Mouse (Mus musculus): ENCODE measurements at regions not wholly inside any gene's neighbourhood (a gene's known extent, or its start where the extent isn't known, plus 50 kb on each side); places are given as distances from the start of the nearest gene placed in this dataset.

DNA sequence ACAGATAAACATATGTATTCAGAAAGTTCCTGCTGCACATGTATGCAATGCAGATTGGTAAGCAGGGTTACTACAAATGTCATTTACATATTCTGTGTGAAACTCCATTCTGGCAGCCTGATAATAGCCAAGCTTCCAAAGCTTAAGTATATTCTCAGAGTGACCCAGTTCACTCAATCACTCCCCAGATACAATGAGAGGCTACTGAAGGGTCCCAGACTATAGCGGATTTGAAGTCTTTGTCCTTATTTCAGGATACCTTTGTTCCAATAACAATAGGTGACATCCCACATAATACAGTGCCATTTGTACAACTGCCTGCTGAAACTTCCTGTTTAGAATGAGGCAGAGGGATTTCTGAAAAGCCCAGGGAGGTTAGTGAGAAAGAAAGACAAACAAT is 132.5 kb upstream of the Klf6 start:
- TF ChIP-seq MYB (IDR thresholded peaks at IDR 0.05; ENCODE audit: low read depth, low read length) (no peak), BHLHE40 (IDR thresholded peaks at IDR 0.05; ENCODE audit: borderline replicate concordance, low read depth, low read length) (no peak), ZKSCAN1 (IDR thresholded peaks at IDR 0.05; ENCODE audit: low read depth, low read length) (no peak), ZNF384 (IDR thresholded peaks at IDR 0.05; ENCODE audit: low read depth, low read length) (no peak), ELF1 (IDR thresholded peaks at IDR 0.05; ENCODE audit: low read depth, low read length) (no peak), TCF12 (IDR thresholded peaks at IDR 0.05; ENCODE audit: low read depth, low read length) (no peak), NELFE (IDR thresholded peaks at IDR 0.05; ENCODE audit: low read depth, low read length) (no peak), TBP (IDR thresholded peaks at IDR 0.05; ENCODE audit: low read depth, low read length) (no peak), ZMIZ1 (IDR thresholded peaks at IDR 0.05; ENCODE audit: low read depth, low read length) (no peak), HCFC1 (IDR thresholded peaks at IDR 0.05; ENCODE audit: low read depth, low read length) (no peak), GATA1 (IDR thresholded peaks at IDR 0.05; ENCODE audit: low read depth, low read length) (no peak)

GRCm38 (mm10) chr13:5729426-5730068 is 131.7 kb upstream of the Klf6 start:
- Histone ChIP-seq H3K9me3 (replicated peaks; ENCODE audit: insufficient read depth, low read length) (no peaks in the 10 kb centered on the region), H3K27me3 (ENCODE audit: control insufficient read depth in 1 of 2, insufficient read depth in 2 of 2, low read length in 2 of 2) (no peaks in the 10 kb centered on the region), H3K36me3 (ENCODE audit: control insufficient read depth in 1 of 2, insufficient read depth in 2 of 2, low read length in 2 of 2) (no peaks in the 10 kb centered on the region), H3K27ac (ENCODE audit: control insufficient read depth, low read depth, low read length) (no peak overlapping the region), H3K79me2 (ENCODE audit: control insufficient read depth, insufficient read depth, low read length, poor library complexity) (no peaks in the 10 kb centered on the region), H3K9ac (ENCODE audit: control insufficient read depth, low read depth, low read length, poor library complexity, severe bottlenecking) (no peak overlapping the region), H3K4me1 (ENCODE audit: control insufficient read depth in 1 of 2, insufficient read depth in 2 of 2, low read length in 2 of 2) (no peaks in the 10 kb centered on the region), H3K4me3 (ENCODE audit: control insufficient read depth in 1 of 2, insufficient read depth in 1 of 2, low read depth in 2 of 2, low read length in 2 of 2) (no peak overlapping the region)
- DNase-seq (ENCODE audit: low read depth, low spot score) = no peak
- TF ChIP-seq EP300 (IDR thresholded peaks at IDR 0.05; ENCODE audit: low read depth in 1 of 2, low read length in 2 of 2) (no peak), ZKSCAN1 (IDR thresholded peaks at IDR 0.05; ENCODE audit: low read depth, low read length) (no peak), RCOR1 (IDR thresholded peaks at IDR 0.05; ENCODE audit: low read depth, low read length) (no peak)

More for the DNA sequence above, 132.5 kb upstream of the Klf6 start:
- no peak overlapping the region for H3K9ac ChIP-seq (ENCODE audit: control insufficient read depth, low read depth, low read length, poor library complexity, severe bottlenecking)
- no peaks in the 10 kb centered on the region for H3K79me2 ChIP-seq (ENCODE audit: control insufficient read depth, insufficient read depth, low read length, poor library complexity)
- no peaks in the 10 kb centered on the region for H3K4me1 ChIP-seq (ENCODE audit: control insufficient read depth in 1 of 2, insufficient read depth in 2 of 2, low read length in 2 of 2)
- no peak for DNase-seq (ENCODE audit: low read depth, low spot score)
- no peaks in the 10 kb centered on the region for H3K9me3 ChIP-seq (replicated peaks; ENCODE audit: insufficient read depth, low read length)
- no peaks in the 10 kb centered on the region for H3K27me3 ChIP-seq (ENCODE audit: control insufficient read depth in 1 of 2, insufficient read depth in 2 of 2, low read length in 2 of 2)
- H3K27ac ChIP-seq (ENCODE audit: control insufficient read depth, low read depth, low read length) = no peak overlapping the region
- H3K4me3 ChIP-seq (ENCODE audit: control insufficient read depth in 1 of 2, insufficient read depth in 1 of 2, low read depth in 2 of 2, low read length in 2 of 2) = no peak overlapping the region
- no peaks in the 10 kb centered on the region for H3K36me3 ChIP-seq (ENCODE audit: control insufficient read depth in 1 of 2, insufficient read depth in 2 of 2, low read length in 2 of 2)

DNA sequence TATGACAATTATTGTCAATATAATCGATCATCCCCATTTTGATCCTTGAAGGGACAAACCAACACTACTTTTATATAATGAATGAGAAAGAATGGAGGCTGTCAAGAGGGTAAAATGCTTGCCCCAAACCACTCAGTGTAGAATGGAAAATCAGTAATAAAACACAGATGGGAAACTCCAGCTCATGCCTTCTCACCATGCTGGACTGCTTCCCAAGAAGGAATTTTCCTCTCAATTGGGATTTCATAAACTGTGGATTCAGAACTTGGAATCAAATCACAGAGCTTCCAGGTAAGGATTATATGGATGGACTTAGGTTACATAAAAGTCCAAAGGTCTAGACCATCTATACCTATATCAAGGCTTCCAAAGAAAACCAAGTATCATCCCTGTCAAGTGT is 129.1 kb upstream of the Klf6 start:
- Histone ChIP-seq H3K4me1 (ENCODE audit: control insufficient read depth in 1 of 2, insufficient read depth in 2 of 2, low read length in 2 of 2) (no peaks in the 10 kb centered on the region), H3K36me3 (ENCODE audit: control insufficient read depth in 1 of 2, insufficient read depth in 2 of 2, low read length in 2 of 2) (no peaks in the 10 kb centered on the region), H3K4me3 (ENCODE audit: control insufficient read depth in 1 of 2, insufficient read depth in 1 of 2, low read depth in 2 of 2, low read length in 2 of 2) (no peak overlapping the region), H3K27ac (ENCODE audit: control insufficient read depth, low read depth, low read length) (no peak overlapping the region), H3K27me3 (ENCODE audit: control insufficient read depth in 1 of 2, insufficient read depth in 2 of 2, low read length in 2 of 2) (no peaks in the 10 kb centered on the region), H3K79me2 (ENCODE audit: control insufficient read depth, insufficient read depth, low read length, poor library complexity) (no peaks in the 10 kb centered on the region), H3K9me3 (replicated peaks; ENCODE audit: insufficient read depth, low read length) (no peaks in the 10 kb centered on the region), H3K9ac (ENCODE audit: control insufficient read depth, low read depth, low read length, poor library complexity, severe bottlenecking) (no peak overlapping the region)
- no peak for DNase-seq (ENCODE audit: low read depth, low spot score)
- TF ChIP-seq ZC3H11A (IDR thresholded peaks at IDR 0.05; ENCODE audit: low read depth, low read length) (no peak), POLR2AphosphoS2 (IDR thresholded peaks at IDR 0.05; ENCODE audit: low read length) (no peak), SIN3A (IDR thresholded peaks at IDR 0.05; ENCODE audit: low read length) (no peak)

All from MEL (cell line).